Mouse (Mus musculus) activated CD4-positive, CD25-positive, alpha-beta regulatory T cell, adult 4 months (primary cell): ENCODE measurements around the gene Cd200. TPM values are rescaled to one million over a fixed set of nuclear protein-coding genes. Genes with fewer than 3 reads are reported as not detected.
A peak's percentile ranks its signal among the peaks of the same experiment; 100 is the strongest.

Experiments
- ATAC-seq: one replicate; pipeline ENCODE4 v1.8.0; 2017
- polyA plus RNA-seq, 2 experiments: library from polyadenylated mRNA; unstranded; fragments of 100-300 nt; shearing (Covaris generic); gene quantifications; one replicate each; pipeline ENCODE4 v1.2.1; 2017

Cd200 gene
- polyA plus RNA-seq, 2 experiments from 2014 or later = 223 to 237 TPM

- no peak for ATAC-seq
Measured at GRCm38 (mm10) chr16:45333678-45334375, 75.0 kb downstream of the Cd200 start.

- ATAC-seq = peak; percentile 22
Measured at GRCm38 (mm10) chr16:45332591-45332990, 76.3 kb downstream of the Cd200 start.

Other genes starting within 250 kb of the Cd200 start
- gene Btla, start 184.7 kb downstream of the Cd200 start, polyA plus RNA-seq = 10 to 100 TPM; 49.7 to 64.9 TPM
- gene Gm609, start 83.9 kb upstream of the Cd200 start, polyA plus RNA-seq = under 1 TPM in 1 of 2 experiments, not detected in 1; 0.41 TPM
- gene Gm17783, start 123.0 kb upstream of the Cd200 start, polyA plus RNA-seq = not detected
- gene Slc9c1, start 126.3 kb upstream of the Cd200 start, polyA plus RNA-seq = not detected
- under 1 TPM in 1 of 2 experiments, not detected in 1; 0.23 TPM for gene Gcsam, start 201.3 kb upstream of the Cd200 start, polyA plus RNA-seq
- not detected for gene BC016579, start 245.0 kb upstream of the Cd200 start, polyA plus RNA-seq